Mouse (Mus musculus): ENCODE measurements around the gene Snx18. TPM values are rescaled to one million over a fixed set of nuclear protein-coding genes. Genes with fewer than 3 reads are reported as not detected.
A peak's percentile ranks its signal among the peaks of the same experiment; 100 is the strongest.

Gene Snx18
- polyA plus RNA-seq, 1 experiment from 2014 or later, result 15.3 TPM

DNA sequence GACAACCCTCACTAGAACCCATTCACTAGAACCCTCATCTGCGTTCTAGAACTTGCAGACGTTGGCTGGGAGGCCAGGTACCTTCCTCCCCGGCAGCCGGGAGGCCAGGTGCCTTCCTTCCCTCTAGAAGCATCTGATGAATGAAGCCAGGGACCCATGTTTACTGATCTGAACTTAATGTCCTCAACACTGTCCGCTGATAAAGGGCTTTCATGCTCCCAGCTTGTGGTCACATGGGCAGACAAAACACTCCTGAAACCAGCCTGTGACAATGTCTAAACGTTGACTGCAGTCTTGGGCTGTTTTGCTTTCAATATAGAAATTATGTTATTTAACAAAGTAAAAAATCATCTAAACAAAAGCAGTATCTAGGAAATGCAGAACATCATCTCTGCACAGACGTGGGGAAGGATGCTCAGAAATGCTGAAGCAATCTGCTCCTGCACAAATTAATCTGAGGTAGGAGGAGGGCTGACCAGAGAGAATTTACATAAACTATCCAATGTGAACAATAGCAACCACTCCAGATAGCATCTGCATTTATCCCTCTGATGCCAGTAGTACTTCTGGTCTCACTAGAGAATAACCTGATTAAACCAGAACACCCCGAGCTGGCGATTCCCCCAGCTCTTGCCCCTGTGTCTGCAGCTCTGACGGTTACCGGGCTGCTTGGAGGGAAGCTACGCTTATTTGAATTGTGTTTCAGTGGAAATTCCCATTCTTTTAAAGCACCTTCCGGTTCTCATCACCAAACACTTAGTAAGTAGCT lies 7.4 kb downstream of the Snx18 start:
- 60% methylated on average over 13 of the region's 13 CpGs for WGBS
- no peak overlapping the region for H3K4me2 ChIP-seq (ENCODE audit: low read depth, low read length)

DNA sequence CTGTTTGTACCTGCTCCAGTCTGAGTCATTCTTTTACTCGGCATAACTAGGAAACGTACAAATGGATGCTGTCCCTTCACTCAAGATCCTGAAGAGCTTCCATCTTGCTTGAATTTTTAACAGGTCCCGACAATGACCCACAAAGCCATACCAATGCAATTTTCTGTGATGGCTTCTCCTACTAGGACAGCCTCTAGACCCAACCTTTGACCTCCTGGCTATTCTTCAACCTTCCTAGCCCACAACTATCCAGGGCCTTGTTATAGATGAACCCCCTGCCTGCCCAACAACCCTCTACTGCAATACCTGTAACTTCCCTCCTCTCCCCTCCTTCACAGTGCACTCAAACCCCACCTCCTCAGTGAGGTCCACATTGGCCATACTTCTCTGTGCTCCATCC lies 8.9 kb downstream of the Snx18 start:
- H3K27me3 ChIP-seq (ENCODE audit: control insufficient read depth, insufficient read depth, low read depth, low read length), result no peaks in the 10 kb centered on the region
- 83% methylated on average over 3 of the region's 3 CpGs for WGBS
- no peak overlapping the region for H3K4me2 ChIP-seq (ENCODE audit: low read depth, low read length)
- no peaks in the 10 kb centered on the region for H3K36me3 ChIP-seq (ENCODE audit: control insufficient read depth, insufficient read depth, low read length)
- no peaks in the 10 kb centered on the region for H3K9me3 ChIP-seq (ENCODE audit: control insufficient read depth, low read length)
- peaks cover 69% of the 10 kb centered on the region for H3K4me1 ChIP-seq (replicated peaks; ENCODE audit: control insufficient read depth, insufficient read depth, low read length)
- no peak overlapping the region for H3K27ac ChIP-seq (ENCODE audit: low read length)
- no peak for ATAC-seq (ENCODE audit: low read depth)
- H3K4me3 ChIP-seq (ENCODE audit: low read length), result no peak overlapping the region
- no peak overlapping the region for H3K9ac ChIP-seq (ENCODE audit: low read length)

More for the DNA sequence above, 7.4 kb downstream of the Snx18 start:
- H3K4me1 ChIP-seq (replicated peaks; ENCODE audit: control insufficient read depth, insufficient read depth, low read length), result peaks cover 65% of the 10 kb centered on the region
- no peak overlapping the region for H3K27ac ChIP-seq (ENCODE audit: low read length)
- no peak overlapping the region for H3K9ac ChIP-seq (ENCODE audit: low read length)
- H3K27me3 ChIP-seq (ENCODE audit: control insufficient read depth, insufficient read depth, low read depth, low read length), result no peaks in the 10 kb centered on the region
- ATAC-seq (ENCODE audit: low read depth), result no peak
- H3K4me3 ChIP-seq (ENCODE audit: low read length), result no peak overlapping the region
- H3K36me3 ChIP-seq (ENCODE audit: control insufficient read depth, insufficient read depth, low read length), result no peaks in the 10 kb centered on the region
- no peaks in the 10 kb centered on the region for H3K9me3 ChIP-seq (ENCODE audit: control insufficient read depth, low read length)

DNA sequence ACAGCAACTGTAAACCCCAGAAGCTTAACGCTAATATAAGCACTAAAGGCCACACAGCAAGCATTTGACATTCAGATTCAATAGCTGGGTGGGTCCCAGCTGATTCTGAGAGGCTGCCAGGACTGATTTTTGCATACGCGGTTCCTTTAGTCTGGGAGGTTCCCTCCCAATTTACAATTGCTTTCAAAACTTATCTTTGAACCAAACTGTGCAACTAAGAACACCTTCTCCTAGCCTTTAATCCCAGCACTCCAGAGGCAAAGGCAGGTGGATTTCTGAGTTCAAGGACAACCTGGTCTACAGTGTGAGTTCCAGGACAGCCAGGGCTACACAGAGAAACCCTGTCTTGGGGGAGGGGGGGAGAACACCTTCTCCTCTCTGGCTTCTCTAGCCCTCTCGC lies 10.5 kb downstream of the Snx18 start:
- no peak overlapping the region for H3K9ac ChIP-seq (ENCODE audit: low read length)
- H3K9me3 ChIP-seq (ENCODE audit: control insufficient read depth, low read length), result no peaks in the 10 kb centered on the region
- no peaks in the 10 kb centered on the region for H3K27me3 ChIP-seq (ENCODE audit: control insufficient read depth, insufficient read depth, low read depth, low read length)
- ATAC-seq (ENCODE audit: low read depth), result no peak
- H3K36me3 ChIP-seq (ENCODE audit: control insufficient read depth, insufficient read depth, low read length), result no peaks in the 10 kb centered on the region
- no peak overlapping the region for H3K4me3 ChIP-seq (ENCODE audit: low read length)
- H3K27ac ChIP-seq (ENCODE audit: low read length), result no peak overlapping the region
- WGBS, result 50% methylated on average over 4 of the region's 4 CpGs
- peaks cover 68% of the 10 kb centered on the region for H3K4me1 ChIP-seq (replicated peaks; ENCODE audit: control insufficient read depth, insufficient read depth, low read length)
- H3K4me2 ChIP-seq (ENCODE audit: low read depth, low read length), result no peak overlapping the region

DNA sequence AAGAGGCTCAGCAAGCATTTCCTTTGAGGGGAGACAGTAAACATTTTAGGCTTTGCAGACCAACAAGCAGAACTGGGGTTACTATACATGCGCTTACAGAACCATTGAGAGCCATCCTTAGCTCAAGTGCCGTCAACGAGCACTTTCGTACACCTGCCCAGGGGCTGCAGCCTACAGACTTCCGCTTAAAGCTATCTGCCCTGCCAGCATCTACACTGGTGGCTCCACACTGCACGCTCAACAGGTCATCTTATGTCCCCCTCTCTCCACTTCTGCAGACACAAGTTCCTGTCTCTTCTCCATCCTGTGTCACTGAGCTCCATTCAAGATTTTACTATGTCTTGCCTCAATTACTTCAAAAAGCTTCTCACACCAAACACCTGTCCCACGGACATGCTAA lies 11.0 kb downstream of the Snx18 start:
- Histone ChIP-seq H3K4me3 (ENCODE audit: low read length) (no peak overlapping the region), H3K9me3 (ENCODE audit: control insufficient read depth, low read length) (no peaks in the 10 kb centered on the region), H3K27ac (ENCODE audit: low read length) (no peak overlapping the region), H3K4me2 (ENCODE audit: low read depth, low read length) (no peak overlapping the region), H3K9ac (ENCODE audit: low read length) (no peak overlapping the region), H3K4me1 (replicated peaks; ENCODE audit: control insufficient read depth, insufficient read depth, low read length) (peaks cover 69% of the 10 kb centered on the region), H3K36me3 (ENCODE audit: control insufficient read depth, insufficient read depth, low read length) (no peaks in the 10 kb centered on the region), H3K27me3 (ENCODE audit: control insufficient read depth, insufficient read depth, low read depth, low read length) (no peaks in the 10 kb centered on the region)
- ATAC-seq (ENCODE audit: low read depth), result no peak
- 59% methylated on average over 7 of the region's 7 CpGs for WGBS

DNA sequence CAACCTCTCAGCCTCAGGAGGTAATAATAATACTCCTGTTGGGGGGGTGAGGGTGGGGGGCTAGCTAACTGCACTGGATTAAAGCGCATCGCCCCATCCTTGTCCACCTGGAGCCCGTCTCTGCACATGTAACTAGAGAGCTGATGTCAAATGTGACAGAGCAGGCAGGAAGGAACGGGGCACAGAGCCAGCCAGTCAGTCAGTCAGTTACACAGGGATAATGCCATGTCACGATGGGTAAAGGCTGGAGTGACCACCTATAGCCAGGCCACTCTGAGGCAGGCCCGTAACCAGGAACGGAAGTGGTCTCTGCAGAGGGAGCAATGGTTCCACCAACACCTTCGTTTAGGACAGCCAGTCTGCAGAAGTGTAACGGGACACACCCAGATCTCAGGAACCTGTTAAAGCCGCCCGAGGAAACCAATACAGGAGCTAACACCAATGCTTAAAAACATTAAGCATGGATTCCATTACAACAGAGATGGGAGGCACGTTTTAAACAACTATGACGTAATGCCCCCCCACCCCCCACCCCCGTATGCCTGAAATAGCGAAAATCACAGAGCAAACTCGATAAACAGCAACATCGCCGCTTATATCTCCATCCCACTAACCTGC lies 11.5 kb downstream of the Snx18 start:
- Histone ChIP-seq H3K4me3 (ENCODE audit: low read length) (no peak overlapping the region), H3K27ac (ENCODE audit: low read length) (no peak overlapping the region), H3K9me3 (ENCODE audit: control insufficient read depth, low read length) (no peaks in the 10 kb centered on the region), H3K36me3 (ENCODE audit: control insufficient read depth, insufficient read depth, low read length) (no peaks in the 10 kb centered on the region), H3K27me3 (ENCODE audit: control insufficient read depth, insufficient read depth, low read depth, low read length) (no peaks in the 10 kb centered on the region), H3K4me1 (replicated peaks; ENCODE audit: control insufficient read depth, insufficient read depth, low read length) (peaks cover 69% of the 10 kb centered on the region), H3K9ac (ENCODE audit: low read length) (no peak overlapping the region), H3K4me2 (ENCODE audit: low read depth, low read length) (no peak overlapping the region)
- no peak for ATAC-seq (ENCODE audit: low read depth)
- WGBS, result 76% methylated on average over 18 of the region's 18 CpGs

DNA sequence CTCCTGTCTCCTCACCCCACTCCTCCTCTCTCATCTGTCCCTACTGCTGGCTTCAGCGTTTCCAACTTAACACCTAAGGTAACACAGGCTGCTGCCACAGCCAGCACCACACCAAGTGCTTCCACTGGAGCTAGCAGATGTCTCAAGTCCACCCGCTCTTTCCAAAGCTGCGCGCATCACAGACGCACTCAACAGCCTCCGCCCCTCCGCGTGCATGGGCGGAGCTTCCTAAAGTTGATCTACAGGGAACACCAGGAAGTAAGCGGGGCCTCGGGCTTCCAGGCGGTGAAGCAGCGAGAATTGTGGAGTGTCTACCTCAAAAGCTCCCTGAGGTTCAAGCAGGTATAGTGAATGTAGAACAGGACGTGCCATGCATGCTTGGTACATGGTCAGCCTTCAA lies 12.2 kb downstream of the Snx18 start:
- Histone ChIP-seq H3K9me3 (ENCODE audit: control insufficient read depth, low read length) (no peaks in the 10 kb centered on the region), H3K4me1 (replicated peaks; ENCODE audit: control insufficient read depth, insufficient read depth, low read length) (peaks cover 70% of the 10 kb centered on the region), H3K4me3 (ENCODE audit: low read length) (no peak overlapping the region), H3K27ac (ENCODE audit: low read length) (no peak overlapping the region), H3K27me3 (ENCODE audit: control insufficient read depth, insufficient read depth, low read depth, low read length) (no peaks in the 10 kb centered on the region), H3K36me3 (ENCODE audit: control insufficient read depth, insufficient read depth, low read length) (no peaks in the 10 kb centered on the region), H3K9ac (ENCODE audit: low read length) (no peak overlapping the region), H3K4me2 (ENCODE audit: low read depth, low read length) (no peak overlapping the region)
- peak; percentile 23; the same call in 1 of the 2 replicates for ATAC-seq (ENCODE audit: low read depth)
- 85% methylated on average over 14 of the region's 14 CpGs for WGBS

DNA sequence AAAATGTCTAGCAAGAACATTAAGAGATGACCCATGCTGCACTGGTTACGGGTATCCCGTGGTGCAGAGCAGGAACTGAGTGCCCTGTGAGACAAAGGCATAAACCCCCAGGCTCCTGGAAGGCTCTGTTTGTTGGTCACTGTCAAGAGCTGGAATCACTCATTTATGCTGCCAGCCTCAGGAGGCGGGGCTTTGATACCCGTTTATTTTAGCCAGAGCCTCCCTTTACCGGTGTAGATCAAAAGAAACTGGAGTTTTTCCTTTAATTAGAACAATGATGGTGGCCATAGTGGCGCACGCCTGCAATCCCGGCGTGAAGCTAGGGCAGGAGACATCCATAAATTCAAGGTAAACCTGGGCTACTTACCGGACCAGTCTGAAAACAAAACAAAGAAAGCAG lies 12.7 kb downstream of the Snx18 start:
- Histone ChIP-seq H3K4me3 (ENCODE audit: low read length) (no peak overlapping the region), H3K4me2 (ENCODE audit: low read depth, low read length) (no peak overlapping the region), H3K9me3 (ENCODE audit: control insufficient read depth, low read length) (no peaks in the 10 kb centered on the region), H3K27me3 (ENCODE audit: control insufficient read depth, insufficient read depth, low read depth, low read length) (no peaks in the 10 kb centered on the region), H3K36me3 (ENCODE audit: control insufficient read depth, insufficient read depth, low read length) (no peaks in the 10 kb centered on the region), H3K9ac (ENCODE audit: low read length) (no peak overlapping the region), H3K4me1 (replicated peaks; ENCODE audit: control insufficient read depth, insufficient read depth, low read length) (peaks cover 65% of the 10 kb centered on the region), H3K27ac (ENCODE audit: low read length) (no peak overlapping the region)
- no peak for ATAC-seq (ENCODE audit: low read depth)
- WGBS, result 91% methylated on average over 10 of the region's 10 CpGs

DNA sequence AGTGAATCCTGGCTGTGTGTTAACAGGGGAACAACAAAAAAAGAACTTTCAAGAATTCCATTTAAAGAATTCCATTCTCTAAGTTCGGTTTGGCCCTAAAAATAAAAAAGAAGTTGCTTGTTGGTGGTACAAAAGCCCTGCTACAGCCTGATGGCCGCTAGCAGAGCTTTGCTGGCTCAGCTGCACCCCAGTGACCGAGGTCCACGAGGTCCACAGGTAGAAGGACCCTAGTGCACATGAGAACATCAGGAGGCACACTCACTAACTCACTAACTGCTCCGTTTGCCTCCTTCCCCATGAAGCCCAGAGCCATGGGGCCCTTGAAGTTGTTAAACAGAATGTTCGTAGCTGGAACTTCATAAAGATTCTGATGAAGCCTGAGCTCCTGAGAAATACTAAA lies 14.0 kb downstream of the Snx18 start:
- WGBS, result 63% methylated on average over 6 of the region's 6 CpGs

DNA sequence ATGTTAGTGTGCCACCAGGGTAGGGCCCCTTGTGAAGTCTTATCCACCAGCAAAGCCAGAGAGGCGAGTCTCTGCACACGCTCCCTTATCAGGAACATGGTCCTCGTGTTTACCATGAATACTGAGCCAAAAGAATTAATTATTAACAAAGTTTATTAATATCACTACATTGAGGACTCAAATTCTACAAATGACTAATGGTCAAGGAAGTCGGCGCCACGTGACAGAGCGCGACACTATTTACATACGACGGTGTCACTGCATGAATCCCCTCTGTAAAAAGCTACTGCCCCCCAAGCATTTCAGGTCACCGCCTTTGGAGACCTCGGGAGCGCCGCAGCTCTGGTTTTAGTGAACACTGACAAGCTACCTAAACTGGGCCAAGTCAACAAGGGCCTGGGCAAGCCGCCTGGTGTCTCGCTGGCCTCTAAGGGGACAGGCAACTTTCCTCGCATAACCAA lies 15.5 kb downstream of the Snx18 start:
- Histone ChIP-seq H3K9ac (ENCODE audit: low read length) (peak overlapping the region; percentile 19; the same call in 1 of the 2 replicates), H3K4me3 (ENCODE audit: low read length) (no peak overlapping the region), H3K36me3 (ENCODE audit: control insufficient read depth, insufficient read depth, low read length) (no peaks in the 10 kb centered on the region), H3K9me3 (ENCODE audit: control insufficient read depth, low read length) (no peaks in the 10 kb centered on the region), H3K4me2 (ENCODE audit: low read depth, low read length) (no peak overlapping the region), H3K27ac (ENCODE audit: low read length) (0 out of 2 replicates have a peak overlapping the region, but pooled peaks have one; percentile 20), H3K27me3 (ENCODE audit: control insufficient read depth, insufficient read depth, low read depth, low read length) (no peaks in the 10 kb centered on the region), H3K4me1 (replicated peaks; ENCODE audit: control insufficient read depth, insufficient read depth, low read length) (peaks cover 56% of the 10 kb centered on the region)
- ATAC-seq (ENCODE audit: low read depth), result peak; percentile 38; the same call in 1 of the 2 replicates
- WGBS, result 46% methylated on average over 17 of the region's 17 CpGs

More for the DNA sequence above, 14.0 kb downstream of the Snx18 start:
- H3K4me1 ChIP-seq (replicated peaks; ENCODE audit: control insufficient read depth, insufficient read depth, low read length), result peaks cover 56% of the 10 kb centered on the region
- no peak overlapping the region for H3K9ac ChIP-seq (ENCODE audit: low read length)
- H3K4me3 ChIP-seq (ENCODE audit: low read length), result no peak overlapping the region
- H3K27ac ChIP-seq (ENCODE audit: low read length), result no peak overlapping the region
- no peaks in the 10 kb centered on the region for H3K36me3 ChIP-seq (ENCODE audit: control insufficient read depth, insufficient read depth, low read length)
- no peaks in the 10 kb centered on the region for H3K27me3 ChIP-seq (ENCODE audit: control insufficient read depth, insufficient read depth, low read depth, low read length)
- no peak for ATAC-seq (ENCODE audit: low read depth)
- H3K4me2 ChIP-seq (ENCODE audit: low read depth, low read length), result no peak overlapping the region
- H3K9me3 ChIP-seq (ENCODE audit: control insufficient read depth, low read length), result no peaks in the 10 kb centered on the region
